Mouse (Mus musculus) intestine, embryonic 15.5 days (tissue): Measurements from ENCODE around the gene Olfr54. TPM values are rescaled to one million over a fixed set of nuclear protein-coding genes. Genes with fewer than 3 reads are reported as not detected.
"Not testable (repeated sequence)": the region's sequence is repeated elsewhere in the genome, so short reads cannot be mapped to it uniquely, and the experiment has no call there.

Source experiments
- ATAC-seq: fragments of 200-750 bp; cut with Nextera tagmentation; 2 replicates; pipeline ENCODE4 v1.8.0; 2017; ENCODE audit warnings: moderate TSS enrichment, moderate library complexity
- H3K27ac ChIP-seq: fragments of 300-500 bp; sonication (generic); 2 replicates; pipeline ENCODE4 v1.5.1; 2015; ENCODE audit warnings: mild to moderate bottlenecking, inconsistent platforms
- H3K27me3 ChIP-seq: fragments of 300-500 bp; sonication (generic); replicated peaks from 2 replicates; pipeline ENCODE4 v1.6.1; 2015; ENCODE audit warnings: inconsistent platforms
- H3K36me3 ChIP-seq: fragments of 300-500 bp; sonication (generic); 2 replicates; pipeline ENCODE4 v1.6.1; 2015; ENCODE audit warnings: inconsistent platforms
- H3K4me1 ChIP-seq: fragments of 300-500 bp; sonication (generic); replicated peaks from 2 replicates; pipeline ENCODE4 v1.6.1; 2015; ENCODE audit warnings: inconsistent platforms
- H3K4me2 ChIP-seq: fragments of 300-500 bp; sonication (generic); replicated peaks from 2 replicates; pipeline ENCODE4 v1.6.1; 2015; ENCODE audit warnings: mild to moderate bottlenecking, inconsistent platforms
- H3K4me3 ChIP-seq: fragments of 300-500 bp; sonication (generic); replicated peaks from 2 replicates; pipeline ENCODE4 v1.5.1; 2015; ENCODE audit warnings: inconsistent platforms
- H3K9ac ChIP-seq: fragments of 300-500 bp; sonication (generic); 2 replicates; pipeline ENCODE4 v1.6.1; 2015; ENCODE audit warnings: inconsistent platforms
- H3K9me3 ChIP-seq: fragments of 300-500 bp; sonication (generic); 2 replicates; pipeline ENCODE4 v1.6.1; 2016; ENCODE audit warnings: inconsistent platforms
- WGBS: fragments of 180-500 bp; shearing (Covaris S2); methylation state at CpG from one replicate; pipeline ENCODE4 v1.1.7; 2015; 5-methylcytosine and 5-hydroxymethylcytosine counted together
- polyA plus RNA-seq: library from polyadenylated mRNA; unstranded; fragments of >200 nt; fragmentation: Nextera tagmentation; extraction: Ambion mirVana; gene quantifications from 2 replicates; pipeline ENCODE4 v1.2.1, GENCODE M21; 2015

Olfr54 gene
- polyA plus RNA-seq, 1 experiment from 2014 or later = not detected

- Histone ChIP-seq H3K9ac (no peak overlapping the region), H3K27ac (no peak overlapping the region), H3K4me3 (no peak overlapping the region), H3K4me1 (no peaks in the 10 kb centered on the region), H3K27me3 (no peaks in the 10 kb centered on the region), H3K9me3 (no peaks in the 10 kb centered on the region), H3K36me3 (no peaks in the 10 kb centered on the region), H3K4me2 (no peak overlapping the region)
- WGBS = 63% methylated on average over 2 of the region's 2 CpGs
- ATAC-seq = no peak
Measured at GRCm38 (mm10) chr11:51035951-51036350, 21.9 kb downstream of the Olfr54 start.

DNA sequence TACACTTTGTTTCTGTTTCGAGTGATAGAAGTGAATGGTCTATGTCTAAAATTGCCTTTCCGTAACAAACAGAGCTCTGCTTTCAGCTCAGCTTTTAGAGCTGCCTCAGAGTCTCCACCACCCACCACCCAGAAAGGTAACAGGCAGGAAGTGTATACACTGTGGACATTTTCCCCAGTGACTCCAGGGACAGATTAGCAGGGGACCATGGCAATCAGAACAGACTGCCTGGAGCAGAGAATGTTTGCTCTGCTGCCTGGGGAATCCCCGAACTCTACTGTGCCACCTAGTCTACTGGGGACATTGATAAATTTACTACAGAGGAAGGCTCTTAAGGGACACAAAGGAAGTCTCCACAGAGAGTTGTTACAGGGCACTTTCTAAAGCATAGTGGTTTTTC lies 30.7 kb downstream of the Olfr54 start:
- H3K4me3 ChIP-seq, H3K9ac ChIP-seq, H3K27me3 ChIP-seq, H3K4me2 ChIP-seq, H3K36me3 ChIP-seq, H3K27ac ChIP-seq, ATAC-seq, H3K9me3 ChIP-seq, H3K4me1 ChIP-seq: not testable (repeated sequence)
- 55% methylated on average over 3 of the region's 3 CpGs for WGBS

DNA sequence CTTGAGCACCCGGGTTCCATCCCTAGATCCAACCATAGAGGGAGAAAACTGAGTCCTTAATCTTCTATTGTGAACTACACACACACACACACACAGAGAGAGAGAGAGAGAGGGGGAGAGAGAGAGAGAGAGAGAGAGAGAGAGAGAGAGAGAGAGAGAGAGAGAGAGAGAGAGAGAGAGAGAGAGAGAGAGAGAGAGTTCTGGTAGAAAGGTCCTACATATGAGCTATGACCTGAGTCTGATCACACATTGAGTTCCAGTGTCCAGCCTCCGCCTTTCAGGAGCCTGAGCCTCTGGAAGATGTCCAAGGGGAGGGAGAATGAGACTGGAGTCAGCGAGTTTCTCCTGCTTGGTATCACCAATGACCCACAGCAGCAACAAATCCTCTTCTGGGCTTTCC lies 33.8 kb downstream of the Olfr54 start, which contains the start of gene Olfr1375:
Gene Olfr1375 (plus strand): TSS at position 301 of the 400 bp plus-strand sequence.
- not testable (repeated sequence) for H3K4me1 ChIP-seq, H3K36me3 ChIP-seq, H3K27ac ChIP-seq, H3K4me2 ChIP-seq, H3K4me3 ChIP-seq, H3K9ac ChIP-seq, H3K9me3 ChIP-seq, ATAC-seq, H3K27me3 ChIP-seq
- 80% methylated on average over 3 of the region's 3 CpGs for WGBS

GRCm38 (mm10) chr11:51051678-51052077 lies 37.6 kb downstream of the Olfr54 start:
- no peak overlapping the region for H3K9ac ChIP-seq

DNA sequence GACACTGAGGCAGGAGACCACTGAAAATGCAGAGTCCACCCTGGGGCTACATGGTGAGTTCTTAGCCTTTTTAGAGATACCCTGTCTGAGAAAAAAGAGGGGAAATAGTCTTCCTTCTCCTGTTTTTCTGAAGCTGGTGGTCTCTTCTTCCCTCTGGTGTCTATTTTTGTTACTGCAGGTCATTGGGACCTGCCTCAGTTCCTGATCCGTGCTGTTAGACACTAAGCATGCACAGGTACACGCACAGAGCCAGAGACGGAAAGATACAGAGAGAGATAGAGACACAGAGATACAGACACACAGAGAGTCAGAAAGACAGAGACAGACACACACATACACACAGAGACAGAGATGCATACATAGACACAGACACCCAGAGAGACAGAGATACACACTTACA lies 39.2 kb downstream of the Olfr54 start:
- H3K27me3 ChIP-seq = no peaks in the 10 kb centered on the region
- WGBS = 30% methylated on average over 3 of the region's 3 CpGs
- H3K4me1 ChIP-seq = no peaks in the 10 kb centered on the region
- H3K9me3 ChIP-seq = no peaks in the 10 kb centered on the region
- no peak overlapping the region for H3K4me3 ChIP-seq
- H3K27ac ChIP-seq = no peak overlapping the region
- H3K9ac ChIP-seq = no peak overlapping the region
- ATAC-seq = no peak
- no peaks in the 10 kb centered on the region for H3K36me3 ChIP-seq
- no peak overlapping the region for H3K4me2 ChIP-seq

More at GRCm38 (mm10) chr11:51051678-51052077, 37.6 kb downstream of the Olfr54 start:
- Histone ChIP-seq H3K27me3 (no peaks in the 10 kb centered on the region), H3K4me2 (no peak overlapping the region), H3K9me3 (no peaks in the 10 kb centered on the region), H3K27ac (no peak overlapping the region), H3K4me1 (no peaks in the 10 kb centered on the region), H3K4me3 (no peak overlapping the region), H3K36me3 (no peaks in the 10 kb centered on the region)
- 56% methylated on average over 2 of the region's 2 CpGs for whole genome bisulfite sequencing
- ATAC-seq = no peak

GRCm38 (mm10) chr11:51059151-51059571 lies 45.1 kb downstream of the Olfr54 start, which contains the start of gene Zfp354a:
Gene Zfp354a, plus strand, starts transcription at chr11:51059257.
- peak; percentile 96 for ATAC-seq
- no peaks in the 10 kb centered on the region for H3K27me3 ChIP-seq
- H3K27ac ChIP-seq = 0 out of 2 replicates have a peak within 1 kb of the TSS, but pooled peaks have one; percentile 40

DNA sequence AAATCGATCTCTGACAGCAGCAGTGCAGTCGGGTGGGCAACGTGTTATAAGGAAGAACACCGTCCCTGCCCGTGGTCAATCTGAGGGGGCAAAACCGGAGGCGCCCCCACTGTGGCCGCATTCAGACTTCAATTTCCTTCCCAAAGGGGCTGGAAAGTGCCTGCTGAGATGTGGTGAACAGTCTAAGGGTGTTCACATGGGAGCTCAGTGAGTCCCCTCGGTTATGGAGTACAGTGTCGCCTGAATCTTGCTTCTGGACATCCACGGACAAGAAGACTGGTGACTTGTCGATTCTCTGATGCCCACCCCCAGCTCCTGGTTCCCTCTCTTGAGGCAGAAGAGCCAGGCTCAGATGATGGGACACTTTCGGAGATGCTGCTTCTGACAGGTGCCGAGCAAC lies 45.6 kb downstream of the Olfr54 start:
- H3K27me3 ChIP-seq = no peaks in the 10 kb centered on the region
- H3K4me3 ChIP-seq = peak overlapping the region; percentile 84
- peak; percentile 64 for ATAC-seq
- no peaks in the 10 kb centered on the region for H3K9me3 ChIP-seq
- peaks cover 10% of the 10 kb centered on the region for H3K4me1 ChIP-seq
- no peaks in the 10 kb centered on the region for H3K36me3 ChIP-seq
- H3K4me2 ChIP-seq = peak overlapping the region; percentile 90
- peak overlapping the region; percentile 79 for H3K9ac ChIP-seq
- WGBS = 9% methylated on average over 14 of the region's 14 CpGs
- H3K27ac ChIP-seq = 0 out of 2 replicates have a peak overlapping the region, but pooled peaks have one; percentile 40

More at GRCm38 (mm10) chr11:51059151-51059571, 45.1 kb downstream of the Olfr54 start, which contains the start of gene Zfp354a:
- peak within 1 kb of the TSS; percentile 79 for H3K9ac ChIP-seq
- peak within 1 kb of the TSS; percentile 90 for H3K4me2 ChIP-seq
- under 1% methylated on average over 32 of the region's 32 CpGs for WGBS
- no peaks in the 10 kb centered on the region for H3K9me3 ChIP-seq
- peak within 1 kb of the TSS; percentile 84 for H3K4me3 ChIP-seq
- no peaks in the 10 kb centered on the region for H3K36me3 ChIP-seq
- peaks cover 10% of the 10 kb centered on the region for H3K4me1 ChIP-seq

GRCm38 (mm10) chr11:51060981-51061380 lies 46.9 kb downstream of the Olfr54 start:
- 96% methylated on average over 6 of the region's 6 CpGs for WGBS
- ATAC-seq = no peak
- Histone ChIP-seq H3K9me3 (no peaks in the 10 kb centered on the region), H3K4me2 (no peak overlapping the region), H3K27me3 (no peaks in the 10 kb centered on the region), H3K36me3 (no peaks in the 10 kb centered on the region), H3K27ac (no peak overlapping the region), H3K4me3 (no peak overlapping the region), H3K9ac (no peak overlapping the region), H3K4me1 (peaks cover 10% of the 10 kb centered on the region)

- no peak overlapping the region for H3K9ac ChIP-seq
- no peaks in the 10 kb centered on the region; the same call in 1 of the 2 replicates for H3K9me3 ChIP-seq
- ATAC-seq = no peak
- peaks cover 10% of the 10 kb centered on the region for H3K4me1 ChIP-seq
- H3K4me3 ChIP-seq = no peak overlapping the region
- no peak overlapping the region for H3K27ac ChIP-seq
- H3K36me3 ChIP-seq = no peaks in the 10 kb centered on the region; the same call in 1 of the 2 replicates
- no peaks in the 10 kb centered on the region for H3K27me3 ChIP-seq
- 59% methylated on average over 7 of the region's 7 CpGs for WGBS
- H3K4me2 ChIP-seq = no peak overlapping the region
Measured at GRCm38 (mm10) chr11:51063276-51063675, 49.2 kb downstream of the Olfr54 start.

GRCm38 (mm10) chr11:51063841-51064240 lies 49.8 kb downstream of the Olfr54 start:
- 93% methylated on average over 8 of the region's 8 CpGs for WGBS
- H3K4me2 ChIP-seq = no peak overlapping the region
- H3K36me3 ChIP-seq = peaks cover 4% of the 10 kb centered on the region
- H3K27me3 ChIP-seq = no peaks in the 10 kb centered on the region
- no peaks in the 10 kb centered on the region; the same call in 1 of the 2 replicates for H3K9me3 ChIP-seq
- H3K4me3 ChIP-seq = no peak overlapping the region
- H3K27ac ChIP-seq = no peak overlapping the region
- H3K9ac ChIP-seq = no peak overlapping the region
- no peak for ATAC-seq
- peaks cover 10% of the 10 kb centered on the region for H3K4me1 ChIP-seq

Other genes with a start within 250 kb of the Olfr54 start
- 15.0 and 16.3 TPM in 2 replicates for gene Zfp354c, start 186.5 kb upstream of the Olfr54 start, polyA plus RNA-seq
- 0.33 and 0.44 TPM in 2 replicates for gene Zfp879, start 172.7 kb upstream of the Olfr54 start, polyA plus RNA-seq
- 0.06 TPM in 1 of 2 replicates, not detected in the other for gene Grm6, start 163.6 kb upstream of the Olfr54 start, polyA plus RNA-seq
- gene Zfp454, start 126.6 kb upstream of the Olfr54 start, polyA plus RNA-seq = 5.1 and 5.2 TPM in 2 replicates
- 9.1 and 9.8 TPM in 2 replicates for gene Zfp2, start 98.1 kb upstream of the Olfr54 start, polyA plus RNA-seq
- gene Zfp354b, start 82.6 kb upstream of the Olfr54 start, polyA plus RNA-seq = 0.71 and 1.2 TPM in 2 replicates
- gene 4933414I15Rik, start 70.5 kb upstream of the Olfr54 start, polyA plus RNA-seq = not detected in 2 replicates
- not detected in 2 replicates for gene Prop1, start 60.5 kb upstream of the Olfr54 start, polyA plus RNA-seq
- gene Olfr1378, start 47.7 kb upstream of the Olfr54 start, polyA plus RNA-seq = not detected in 2 replicates
- gene Olfr1377, start 32.3 kb upstream of the Olfr54 start, polyA plus RNA-seq = not detected in 2 replicates
- not detected in 2 replicates for gene Olfr51, start 10.6 kb upstream of the Olfr54 start, polyA plus RNA-seq
- not detected in 2 replicates for gene Olfr1375, start 33.9 kb downstream of the Olfr54 start, polyA plus RNA-seq
- gene Zfp354a, start 45.0 kb downstream of the Olfr54 start, polyA plus RNA-seq = 6.7 and 7.4 TPM in 2 replicates
- not detected in 2 replicates for gene Gm12569, start 206.2 kb downstream of the Olfr54 start, polyA plus RNA-seq
- 90.1 and 96.1 TPM in 2 replicates for gene Clk4, start 247.5 kb downstream of the Olfr54 start, polyA plus RNA-seq
- gene BC049762, start 248.8 kb downstream of the Olfr54 start, polyA plus RNA-seq = 0.64 TPM in 1 of 2 replicates, not detected in the other